Mouse (Mus musculus) ES-Bruce4 (cell line): ENCODE data around the gene Klhdc10. TPM values are rescaled to one million over a fixed set of nuclear protein-coding genes. Genes with fewer than 3 reads are reported as not detected.

ENCODE experiments used
- H3K27ac ChIP-seq: 2 replicates; pipeline ENCODE4 v1.5.1; 2012; ENCODE audit warnings: low read length, inconsistent platforms; ENCODE audit not compliant: insufficient read depth
- H3K27me3 ChIP-seq: 2 replicates; pipeline ENCODE4 v1.6.1; 2012; ENCODE audit warnings: mild to moderate bottlenecking, low read length, inconsistent platforms; ENCODE audit not compliant: control insufficient read depth, poor library complexity, insufficient read depth, severe bottlenecking
- H3K36me3 ChIP-seq: 2 replicates; pipeline ENCODE4 v1.6.1; 2012; ENCODE audit warnings: inconsistent platforms, mild to moderate bottlenecking, low read length, moderate library complexity; ENCODE audit not compliant: control insufficient read depth, poor library complexity, insufficient read depth, severe bottlenecking
- H3K4me1 ChIP-seq: one replicate; pipeline ENCODE4 v1.8.1; 2011; ENCODE audit warnings: low read length; ENCODE audit not compliant: control insufficient read depth, insufficient read depth
- H3K4me3 ChIP-seq: 2 replicates; pipeline ENCODE4 v1.5.1; 2011; ENCODE audit warnings: low read depth, mild to moderate bottlenecking, low read length
- H3K9ac ChIP-seq: 2 replicates; pipeline ENCODE4 v1.6.1; 2012; ENCODE audit warnings: low read depth, mild to moderate bottlenecking, inconsistent platforms; ENCODE audit not compliant: poor library complexity, severe bottlenecking
- H3K9me3 ChIP-seq: replicated peaks from 2 replicates; pipeline ENCODE4 v1.6.1; 2012; ENCODE audit warnings: mild to moderate bottlenecking, low read length, inconsistent platforms; ENCODE audit not compliant: control insufficient read depth, poor library complexity, insufficient read depth, severe bottlenecking
- CTCF ChIP-seq: IDR thresholded peaks from one replicate; pipeline ENCODE4 v1.8.1; 2011; ENCODE audit warnings: low read depth, low read length
- EP300 ChIP-seq: IDR thresholded peaks from 2 replicates; pipeline ENCODE4 v1.6.1; 2011; ENCODE audit warnings: low read depth, low read length; ENCODE audit not compliant: insufficient read depth
- POLR2A ChIP-seq: IDR thresholded peaks from one replicate; pipeline ENCODE4 v1.8.1; 2011; ENCODE audit warnings: low read length; ENCODE audit not compliant: insufficient read depth
- polyA plus RNA-seq: library from polyadenylated mRNA; stranded (reverse); fragments of >200 nt; gene quantifications from 2 replicates; pipeline ENCODE4 v1.2.4, GENCODE M21; 2011; ENCODE audit warnings: low read depth; ENCODE audit not compliant: missing spikeins, insufficient read depth, insufficient read length

Gene Klhdc10
- polyA plus RNA-seq = 32.8 and 38.1 TPM in 2 replicates

DNA sequence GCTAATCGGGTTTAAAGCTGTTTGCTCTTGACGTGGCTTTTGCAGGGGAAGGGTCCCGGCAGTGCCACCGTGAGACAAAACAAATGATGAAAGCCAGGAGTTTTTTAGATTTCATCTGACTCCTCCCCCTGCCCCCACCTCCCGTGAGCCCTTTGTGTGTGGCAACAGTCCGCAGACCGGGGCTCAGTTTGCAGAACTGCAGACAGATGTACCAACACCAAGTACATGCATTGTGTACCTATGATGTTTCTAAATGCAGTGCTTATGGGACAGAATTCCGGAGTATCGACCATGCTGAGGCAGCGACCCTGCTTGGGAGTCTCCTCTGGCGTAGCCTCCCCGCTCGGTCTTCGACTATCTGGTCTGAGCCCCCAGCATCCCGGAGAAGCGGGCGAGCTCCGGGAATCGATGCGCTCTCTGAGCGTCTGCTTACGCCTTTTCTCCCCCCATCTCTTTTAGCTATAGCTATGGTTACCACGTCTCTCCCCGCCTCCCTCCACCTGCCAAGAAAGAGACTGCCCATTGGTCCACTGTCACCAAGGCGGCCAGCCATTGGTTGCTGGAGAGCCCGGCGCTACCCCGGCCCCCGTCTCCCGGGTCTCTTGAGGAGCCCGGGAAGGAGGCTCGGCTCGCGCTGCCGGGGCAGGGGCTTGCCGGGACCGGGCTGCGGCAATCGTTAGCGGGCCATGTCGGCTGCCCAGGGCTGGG lies at the start of gene Klhdc10:
Gene Klhdc10, plus strand, starts transcription at position 561 of the 708 bp plus-strand sequence.
- H3K36me3 ChIP-seq = no peaks in the 10 kb centered on the region
- no peaks in the 10 kb centered on the region for H3K4me1 ChIP-seq
- TF ChIP-seq CTCF (no peak), EP300 (peak; percentile 62; the same call in 1 of the 2 replicates), POLR2A (peak; percentile 61)
- peak within 1 kb of the TSS; percentile 93 for H3K9ac ChIP-seq
- H3K27me3 ChIP-seq = no peaks in the 10 kb centered on the region
- peak within 1 kb of the TSS; percentile 86 for H3K27ac ChIP-seq
- peak within 1 kb of the TSS; percentile 99 for H3K4me3 ChIP-seq
- H3K9me3 ChIP-seq = no peaks in the 10 kb centered on the region

DNA sequence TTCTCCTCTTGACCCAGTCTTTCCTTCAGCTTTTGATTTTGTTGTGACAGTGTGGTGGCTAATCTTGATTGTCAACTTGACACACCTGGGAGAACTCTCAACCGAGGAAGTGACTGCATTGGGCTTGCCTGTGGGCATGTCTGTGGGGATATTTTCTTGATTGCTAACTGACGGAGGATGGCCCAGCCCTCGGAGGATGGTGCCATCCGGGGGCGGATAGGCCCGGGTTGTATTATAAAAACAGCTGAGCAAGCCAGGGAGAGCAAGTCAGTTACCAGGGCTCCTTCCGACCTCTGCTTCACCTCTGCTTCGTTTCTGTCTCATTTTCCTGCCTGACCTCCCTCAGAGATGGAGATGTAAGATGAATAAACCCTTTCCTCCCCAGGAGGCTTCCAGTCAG lies 48.9 kb upstream of the Klhdc10 start:
- H3K4me3 ChIP-seq = no peak overlapping the region
- H3K27ac ChIP-seq = no peak overlapping the region
- no peaks in the 10 kb centered on the region for H3K27me3 ChIP-seq
- no peak overlapping the region for H3K9ac ChIP-seq
- H3K36me3 ChIP-seq = no peaks in the 10 kb centered on the region
- TF ChIP-seq EP300 (no peak), CTCF (no peak), POLR2A (no peak)
- no peaks in the 10 kb centered on the region for H3K4me1 ChIP-seq
- no peaks in the 10 kb centered on the region for H3K9me3 ChIP-seq

DNA sequence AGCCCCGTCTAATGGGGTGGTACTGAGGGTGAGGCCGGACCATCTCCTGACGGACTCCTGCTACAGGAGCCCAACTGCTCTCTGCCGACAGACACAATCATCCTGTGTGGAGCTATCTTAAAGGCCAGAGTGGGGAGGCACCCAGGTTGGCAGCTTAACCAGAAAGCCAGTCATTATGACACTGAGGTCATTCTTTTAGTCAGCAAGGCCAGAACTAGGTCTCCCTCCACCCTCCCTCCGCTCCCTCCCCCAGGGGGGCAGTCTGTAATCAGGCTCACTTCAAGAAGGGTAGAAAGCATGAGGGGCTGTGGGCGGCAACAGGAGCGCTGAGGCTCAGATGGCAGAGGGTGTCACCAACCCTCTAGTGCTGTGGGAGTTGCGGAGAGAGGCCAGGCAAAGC lies 48.0 kb upstream of the Klhdc10 start:
- no peak for TF ChIP-seq CTCF
- no peak for TF ChIP-seq POLR2A
- TF ChIP-seq EP300 = no peak
- H3K27ac ChIP-seq = no peak overlapping the region
- no peaks in the 10 kb centered on the region for H3K36me3 ChIP-seq
- no peaks in the 10 kb centered on the region for H3K27me3 ChIP-seq
- no peak overlapping the region for H3K4me3 ChIP-seq
- no peaks in the 10 kb centered on the region for H3K4me1 ChIP-seq
- no peaks in the 10 kb centered on the region for H3K9me3 ChIP-seq
- H3K9ac ChIP-seq = no peak overlapping the region

DNA sequence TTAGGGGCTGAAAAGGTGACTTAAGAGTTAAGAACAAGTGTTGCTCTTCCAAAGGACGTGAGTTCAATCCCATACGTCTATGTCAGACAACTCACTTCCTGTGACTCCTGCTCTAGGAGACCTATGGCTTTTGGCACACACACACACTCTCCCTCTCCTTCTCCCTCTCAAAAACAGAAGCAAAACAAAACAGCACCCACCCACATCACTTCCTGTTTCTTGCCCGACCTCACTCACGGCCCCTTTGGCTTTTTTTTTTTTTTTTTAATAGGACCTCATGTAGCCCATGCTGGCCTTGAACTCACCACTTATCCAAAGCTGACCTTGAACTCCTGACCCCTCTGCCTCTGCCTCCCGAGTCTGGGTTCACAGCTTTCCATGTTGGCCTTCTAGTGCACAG lies 46.9 kb upstream of the Klhdc10 start:
- TF ChIP-seq POLR2A (no peak), EP300 (no peak), CTCF (no peak)
- Histone ChIP-seq H3K27ac (no peak overlapping the region), H3K4me3 (no peak overlapping the region), H3K27me3 (no peaks in the 10 kb centered on the region), H3K9me3 (no peaks in the 10 kb centered on the region), H3K4me1 (no peaks in the 10 kb centered on the region), H3K36me3 (no peaks in the 10 kb centered on the region), H3K9ac (no peak overlapping the region)

DNA sequence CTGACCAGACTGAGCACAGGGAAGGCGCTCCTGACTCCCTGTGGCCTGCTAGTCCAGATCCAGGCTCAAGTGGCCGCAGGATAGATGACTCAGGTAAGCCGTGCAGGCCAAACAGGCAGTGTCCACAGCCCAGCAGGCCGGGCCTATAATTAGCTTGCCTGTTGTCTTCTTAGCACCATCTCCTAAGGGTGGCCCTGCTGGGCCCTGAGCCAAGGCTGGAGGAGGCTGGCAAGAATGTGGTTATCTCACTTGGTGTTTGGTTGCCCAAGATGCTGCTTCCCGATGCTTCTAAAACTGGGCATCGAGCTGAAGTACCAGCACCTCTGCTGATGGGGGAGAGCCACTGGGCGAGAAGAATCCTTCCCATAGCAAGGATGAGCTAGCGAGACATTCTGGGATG lies 46.0 kb upstream of the Klhdc10 start:
- H3K4me3 ChIP-seq = no peak overlapping the region
- no peak overlapping the region for H3K27ac ChIP-seq
- H3K27me3 ChIP-seq = no peaks in the 10 kb centered on the region
- H3K4me1 ChIP-seq = no peaks in the 10 kb centered on the region
- no peak overlapping the region for H3K9ac ChIP-seq
- no peaks in the 10 kb centered on the region for H3K36me3 ChIP-seq
- H3K9me3 ChIP-seq = no peaks in the 10 kb centered on the region
- TF ChIP-seq CTCF (no peak), POLR2A (no peak), EP300 (no peak)

DNA sequence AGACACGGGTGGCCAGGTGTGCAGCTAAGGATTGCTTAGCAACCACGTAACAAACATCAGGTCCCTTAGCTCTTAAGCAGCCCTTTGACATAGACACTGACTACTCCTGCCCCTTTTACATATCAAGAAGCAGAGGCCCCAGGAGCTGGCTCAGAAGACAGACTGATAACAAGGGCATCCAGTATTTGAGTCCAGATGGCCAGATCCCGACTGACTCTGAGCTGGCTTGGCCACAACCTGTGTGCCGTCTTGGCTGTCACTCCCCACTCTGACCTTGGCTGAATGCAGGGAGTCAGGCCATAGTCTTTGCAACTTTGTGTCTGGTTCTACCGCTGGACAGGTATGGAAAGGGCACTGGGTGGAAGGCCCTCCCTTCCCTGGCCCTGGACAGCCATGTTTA lies 45.5 kb upstream of the Klhdc10 start:
- Histone ChIP-seq H3K36me3 (no peaks in the 10 kb centered on the region), H3K4me1 (no peaks in the 10 kb centered on the region), H3K9me3 (no peaks in the 10 kb centered on the region), H3K27ac (no peak overlapping the region), H3K4me3 (no peak overlapping the region), H3K9ac (no peak overlapping the region), H3K27me3 (no peaks in the 10 kb centered on the region)
- TF ChIP-seq POLR2A (no peak), CTCF (no peak), EP300 (no peak)
